Mouse (Mus musculus) right cerebral cortex, adult 2 months (tissue): ENCODE measurements around the gene Zeb2.

Source experiments
- DNase-seq, 2 experiments: peaks; one replicate each; pipeline ENCODE4 v3.0.0; 2021 to 2022; ENCODE audit warnings: low spot score in 2 of 2

The Zeb2 gene

DNA sequence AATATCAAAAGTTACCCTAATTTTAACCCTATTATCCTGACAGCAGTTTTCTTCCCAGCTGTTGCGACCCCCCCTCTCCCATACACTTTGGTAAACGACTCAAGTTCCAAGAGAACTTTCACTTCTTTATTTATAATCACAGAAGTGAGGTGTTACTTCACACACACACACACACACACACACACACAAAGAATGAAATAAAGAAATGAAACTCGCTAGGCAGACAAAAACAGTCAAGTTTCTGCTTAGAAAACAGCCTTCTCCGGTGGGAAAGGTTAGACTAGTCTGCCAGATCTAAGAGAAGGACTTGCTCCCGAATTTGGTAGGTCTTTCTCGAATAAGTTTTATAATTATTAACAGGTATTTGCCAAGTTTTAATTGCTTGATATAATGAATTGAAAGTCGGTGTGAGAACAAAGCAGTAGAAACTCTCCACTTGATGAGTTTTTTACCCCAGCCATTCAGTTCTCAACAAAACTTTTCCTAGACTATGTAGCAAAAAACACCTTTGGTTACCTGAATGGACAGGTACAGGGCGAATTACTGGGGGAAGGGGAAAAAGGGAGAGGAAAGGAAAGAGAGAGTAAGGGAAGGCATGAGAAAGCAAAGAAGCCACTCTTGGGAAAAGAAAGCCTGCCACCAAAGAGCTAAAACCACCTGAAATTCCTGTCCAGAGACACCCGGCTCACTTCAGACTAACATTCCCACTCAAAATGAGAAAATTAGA is 5.0 kb downstream of the Zeb2 start:
- DNase-seq, result no peak

DNA sequence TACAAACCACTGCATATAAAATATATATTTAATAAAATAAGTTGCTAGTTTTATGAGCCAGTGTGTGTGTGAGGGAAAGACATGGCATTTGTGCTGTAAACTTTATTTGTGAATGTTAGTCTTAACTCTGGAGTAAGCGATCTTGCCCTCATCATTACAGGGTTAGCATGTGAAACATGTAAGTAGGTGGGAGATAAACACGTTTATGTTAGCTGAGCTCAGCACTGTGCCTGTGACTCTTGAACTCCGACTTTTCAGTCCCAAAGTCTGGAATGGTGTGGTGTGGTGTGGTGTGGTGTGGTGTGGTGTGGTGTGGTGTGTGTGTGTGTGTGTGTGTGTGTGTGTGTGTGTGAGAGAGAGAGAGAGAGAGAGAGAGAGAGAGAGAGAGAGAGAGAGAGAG is 5.6 kb downstream of the Zeb2 start:
- peak in 1 of 2 experiments; percentile 5 for DNase-seq

DNA sequence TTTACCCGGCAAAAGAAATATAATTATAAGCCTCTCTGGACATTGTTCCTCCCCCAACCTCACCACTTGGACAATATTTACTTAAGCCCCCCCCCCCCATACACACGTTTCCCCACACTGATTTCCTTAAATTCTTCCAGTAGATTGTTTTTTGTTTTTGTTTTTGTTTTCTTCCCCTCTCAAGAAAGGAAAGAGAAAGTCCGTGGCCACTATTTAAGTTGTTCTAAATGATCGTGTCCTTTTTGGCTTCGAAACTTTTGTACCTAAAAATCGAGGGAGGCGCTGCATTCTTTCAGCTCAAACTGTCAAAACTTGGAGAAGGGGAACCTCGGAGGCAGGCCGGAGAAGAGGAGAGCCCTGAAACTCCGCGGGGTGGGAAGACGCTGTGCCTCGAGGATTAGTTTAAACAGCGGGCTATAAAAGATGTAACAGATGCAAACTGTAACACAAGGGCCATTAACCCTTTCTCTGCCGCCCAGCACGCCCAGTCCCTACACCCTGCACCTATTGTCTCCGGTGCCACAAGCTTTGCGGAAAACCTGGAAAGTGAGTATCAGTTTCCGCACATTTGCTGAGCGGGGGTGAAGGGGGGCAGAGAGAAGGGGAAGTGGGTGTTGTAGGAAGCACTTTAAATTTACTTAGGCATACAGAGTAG is 6.3 kb downstream of the Zeb2 start:
- DNase-seq, result peak in 1 of 2 experiments; percentile 59

DNA sequence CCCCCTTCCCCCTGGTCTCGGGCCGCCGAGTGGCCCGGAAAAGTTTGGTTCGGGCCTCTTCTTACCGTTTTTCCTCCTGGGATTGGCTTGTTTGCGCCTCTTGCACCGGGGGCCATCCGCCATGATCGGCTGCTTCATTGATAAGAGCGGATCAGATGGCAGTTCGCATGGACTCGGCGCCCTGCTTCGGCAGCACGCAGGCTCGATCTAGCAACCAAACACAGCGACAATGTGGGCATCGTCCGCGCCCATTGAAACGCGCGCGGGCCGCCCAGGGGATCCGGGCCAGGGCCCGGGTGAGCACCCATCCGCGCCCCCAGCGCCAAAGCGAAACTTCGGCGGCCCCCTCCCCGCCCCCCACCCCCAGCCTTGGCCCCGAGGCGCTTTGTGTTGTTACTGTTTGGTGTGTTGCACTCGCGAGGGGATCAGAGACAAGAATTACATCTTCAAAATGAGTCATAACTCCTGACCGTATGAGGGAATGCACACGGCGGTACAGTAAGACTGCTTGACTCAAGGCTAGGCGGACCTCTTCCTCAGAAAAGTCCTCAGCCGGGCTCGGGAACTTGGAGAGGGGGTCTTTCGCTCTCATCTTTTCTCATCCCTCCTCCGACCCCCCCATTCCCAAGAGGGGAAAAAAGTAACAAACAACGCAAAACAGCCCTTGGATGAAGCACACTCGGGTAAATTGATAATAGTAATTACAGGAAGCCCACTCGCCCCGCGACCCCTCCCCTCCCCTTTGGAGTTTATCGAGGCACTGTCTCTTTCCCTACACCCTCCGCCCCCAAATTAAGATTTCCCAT is 7.0 kb downstream of the Zeb2 start:
- DNase-seq, result peak in 1 of 2 experiments; percentile 48

DNA sequence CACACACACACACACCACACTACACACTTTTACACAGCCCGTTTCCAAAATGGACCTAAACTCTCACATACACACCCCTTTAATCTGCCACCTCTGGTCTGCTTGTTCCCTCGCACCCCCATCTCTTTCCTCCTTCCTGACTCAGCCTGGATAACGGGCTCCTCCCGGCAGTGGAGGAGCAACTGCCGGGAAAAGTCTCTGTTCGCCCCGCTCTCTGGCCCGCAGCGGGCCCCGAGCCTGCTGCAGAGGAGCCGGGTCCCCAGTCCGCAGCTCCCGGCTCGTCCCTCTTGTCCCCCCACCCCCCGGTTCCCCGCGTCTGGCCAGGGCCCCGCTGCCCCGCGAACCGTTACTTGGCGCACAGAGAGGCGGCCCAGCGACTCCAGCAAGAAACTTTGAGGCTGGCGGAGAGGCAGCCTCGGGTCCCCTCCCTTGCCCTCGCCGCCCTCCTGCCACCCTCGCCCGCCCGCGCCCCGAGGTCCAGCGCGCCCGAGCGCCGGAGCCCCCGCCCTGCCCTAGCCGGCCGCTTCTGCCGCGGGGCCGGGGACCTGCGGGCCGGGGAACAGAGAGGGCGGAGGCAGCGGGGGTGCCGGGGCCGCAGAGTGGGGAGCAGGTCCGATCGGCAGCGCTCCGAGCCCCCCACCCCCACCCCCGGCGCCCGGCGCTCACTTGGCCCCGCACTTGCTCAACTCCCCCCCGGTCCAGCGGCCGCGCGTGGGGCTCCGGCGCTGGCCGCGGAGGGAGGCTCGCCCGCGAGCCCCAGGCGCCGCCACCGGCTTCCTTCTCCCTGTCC is 7.8 kb downstream of the Zeb2 start:
- DNase-seq, result peak in 1 of 2 experiments; percentile 31

DNA sequence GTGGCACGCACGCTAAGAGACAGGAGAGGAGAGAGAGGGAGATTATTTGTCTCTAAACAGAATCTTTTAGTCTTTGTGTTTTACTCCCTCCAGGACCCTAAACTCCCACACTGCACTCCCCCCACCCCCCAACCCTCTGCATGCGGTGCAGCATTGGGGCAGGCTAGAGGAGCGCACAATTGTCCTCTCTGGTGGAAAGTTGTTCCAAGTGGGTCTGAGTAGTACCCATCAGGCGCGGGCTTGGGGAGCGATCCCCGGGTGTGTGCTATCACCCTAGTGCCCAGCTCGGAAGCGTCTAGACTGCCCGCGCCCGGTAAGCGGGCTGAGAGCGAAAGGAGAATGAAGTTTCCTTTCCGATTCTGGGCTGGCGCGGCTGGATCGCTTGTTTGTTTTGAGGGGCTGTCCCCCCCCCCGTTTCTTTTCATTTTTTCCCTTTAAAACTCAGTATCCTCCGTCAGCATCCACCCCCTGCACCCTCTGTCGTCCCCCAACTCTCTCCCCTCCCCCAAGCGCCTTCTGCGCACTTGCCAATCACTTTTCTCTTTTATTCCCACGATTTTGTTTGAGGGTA is 8.6 kb downstream of the Zeb2 start:
- peak in 1 of 2 experiments; percentile 55 for DNase-seq

DNA sequence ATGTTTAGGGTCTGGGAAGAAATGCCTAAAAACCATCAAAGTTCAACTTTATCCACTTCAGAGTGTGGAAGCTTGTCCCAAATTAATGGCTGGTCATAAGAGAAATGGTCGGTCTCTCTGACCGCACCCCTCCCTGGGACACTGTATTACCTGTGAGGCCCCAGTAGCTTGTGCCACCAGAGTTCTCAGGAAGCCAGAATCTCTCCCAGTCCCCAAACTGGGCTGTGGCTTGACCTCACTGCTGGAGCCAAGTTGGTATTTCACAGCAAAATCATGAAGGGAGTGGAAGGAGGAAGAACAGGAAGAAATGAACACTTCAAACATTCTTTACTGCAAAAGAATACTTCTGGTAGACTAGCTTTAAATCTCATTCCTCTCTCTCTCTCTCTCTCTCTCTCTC is 9.6 kb downstream of the Zeb2 start:
- DNase-seq, result no peak

DNA sequence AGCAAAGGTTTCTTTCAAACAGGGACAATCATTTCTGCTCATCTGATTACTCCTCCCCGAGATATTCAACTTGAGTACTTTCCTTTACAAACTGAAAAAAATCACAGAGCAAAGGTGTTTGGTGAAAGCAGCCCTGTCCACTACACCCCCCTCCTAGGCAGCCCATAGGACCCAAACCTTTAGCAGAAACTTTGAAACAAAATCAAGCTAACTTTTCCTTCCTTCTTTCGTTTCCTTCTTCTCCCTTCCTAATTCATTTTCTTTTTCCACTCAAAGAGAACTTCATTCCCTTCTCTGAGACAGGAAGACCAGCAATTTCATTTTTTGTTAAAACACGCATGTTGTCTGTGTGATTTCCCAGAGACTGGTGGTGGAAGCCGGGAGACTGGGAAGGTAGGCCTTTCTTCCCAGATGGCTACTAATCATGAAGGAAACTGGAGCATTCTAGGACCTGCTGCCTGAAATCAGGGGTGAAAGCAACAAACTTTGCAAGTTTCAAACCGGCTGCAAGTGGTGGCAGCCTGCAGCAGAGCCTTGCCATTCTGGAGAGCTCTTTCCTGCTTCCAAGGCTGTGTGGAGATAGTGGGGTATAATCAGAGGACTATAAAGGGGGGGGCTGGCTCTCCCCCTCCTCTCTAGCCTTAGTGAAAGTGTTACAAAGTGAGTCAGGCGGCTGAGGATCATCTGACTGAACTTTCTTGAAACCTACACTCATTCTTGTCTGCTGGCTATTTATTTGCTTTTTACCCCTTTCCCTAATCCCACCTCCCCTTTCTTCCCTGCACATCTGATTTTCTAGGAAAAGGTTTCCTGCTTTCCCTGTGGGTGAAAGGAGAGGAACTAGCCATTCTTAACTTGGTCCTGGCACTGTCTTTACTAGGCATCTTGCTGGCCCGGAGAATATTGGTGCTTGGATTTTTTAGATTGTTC is 11.0 kb downstream of the Zeb2 start:
- DNase-seq, result no peak

DNA sequence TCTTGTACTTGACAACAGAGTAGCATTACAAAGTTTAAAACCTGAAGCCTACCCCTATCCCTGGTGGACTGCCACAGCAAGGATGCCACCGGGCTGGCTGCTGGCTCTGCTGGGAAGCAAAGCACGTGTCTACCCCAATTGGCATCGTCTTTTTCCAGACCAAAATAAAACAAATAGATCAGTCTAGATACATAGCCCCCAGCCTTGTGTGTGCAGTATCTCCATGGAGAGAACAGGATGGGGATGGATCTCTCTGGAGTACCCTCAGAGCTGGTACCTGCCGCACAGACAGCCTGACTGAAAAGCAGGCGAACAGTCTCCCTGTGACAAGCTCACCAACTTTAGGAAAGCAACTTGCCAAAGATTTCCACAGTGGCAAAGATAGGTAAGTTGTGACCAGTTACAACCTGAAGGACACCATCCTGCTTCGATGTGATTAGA is 11.9 kb downstream of the Zeb2 start:
- no peak for DNase-seq

DNA sequence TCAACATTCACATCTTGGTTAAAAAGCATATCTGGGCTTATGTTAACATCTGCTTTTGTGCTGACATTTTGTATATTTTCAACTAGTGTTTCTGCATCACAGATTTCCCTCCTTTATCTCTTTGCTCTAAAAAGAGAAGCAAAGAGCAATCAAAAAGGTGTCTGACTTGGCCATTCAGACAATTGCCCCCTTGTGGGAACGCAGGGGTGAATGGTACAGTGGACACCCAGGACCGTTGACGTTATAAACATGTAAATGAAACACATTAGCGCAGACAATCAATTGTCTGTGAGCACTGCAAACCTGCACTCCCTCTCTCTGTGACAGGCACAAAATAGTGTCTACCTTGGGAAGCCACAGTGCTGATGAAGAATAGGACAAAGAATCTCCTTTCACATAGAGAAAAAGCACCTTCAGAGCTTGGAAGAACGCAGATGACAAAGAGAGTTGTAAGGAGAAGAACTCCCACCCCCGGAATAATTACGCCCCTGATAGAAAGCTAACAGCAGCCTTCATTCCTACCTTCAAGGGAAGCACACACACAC is 12.6 kb downstream of the Zeb2 start:
- no peak for DNase-seq

DNA sequence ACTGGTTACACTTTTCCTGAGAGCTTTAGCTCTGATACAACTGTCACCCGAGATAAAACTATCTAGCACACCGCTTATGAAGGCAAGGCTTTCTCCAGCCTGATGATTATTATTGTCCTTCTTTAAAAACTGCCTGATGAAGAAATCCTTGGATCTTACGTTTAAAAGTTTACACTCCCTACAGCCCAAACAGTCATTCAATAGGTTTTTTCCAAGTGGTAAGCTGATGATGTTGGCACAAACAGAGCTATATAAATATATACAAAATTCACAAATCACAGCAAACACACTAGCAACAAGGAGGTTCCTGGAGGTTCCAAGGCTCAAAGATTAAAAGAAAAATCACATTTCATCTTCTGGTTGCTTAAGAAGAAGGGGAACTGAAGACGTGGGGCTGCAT is 13.1 kb downstream of the Zeb2 start:
- DNase-seq, result no peak

DNA sequence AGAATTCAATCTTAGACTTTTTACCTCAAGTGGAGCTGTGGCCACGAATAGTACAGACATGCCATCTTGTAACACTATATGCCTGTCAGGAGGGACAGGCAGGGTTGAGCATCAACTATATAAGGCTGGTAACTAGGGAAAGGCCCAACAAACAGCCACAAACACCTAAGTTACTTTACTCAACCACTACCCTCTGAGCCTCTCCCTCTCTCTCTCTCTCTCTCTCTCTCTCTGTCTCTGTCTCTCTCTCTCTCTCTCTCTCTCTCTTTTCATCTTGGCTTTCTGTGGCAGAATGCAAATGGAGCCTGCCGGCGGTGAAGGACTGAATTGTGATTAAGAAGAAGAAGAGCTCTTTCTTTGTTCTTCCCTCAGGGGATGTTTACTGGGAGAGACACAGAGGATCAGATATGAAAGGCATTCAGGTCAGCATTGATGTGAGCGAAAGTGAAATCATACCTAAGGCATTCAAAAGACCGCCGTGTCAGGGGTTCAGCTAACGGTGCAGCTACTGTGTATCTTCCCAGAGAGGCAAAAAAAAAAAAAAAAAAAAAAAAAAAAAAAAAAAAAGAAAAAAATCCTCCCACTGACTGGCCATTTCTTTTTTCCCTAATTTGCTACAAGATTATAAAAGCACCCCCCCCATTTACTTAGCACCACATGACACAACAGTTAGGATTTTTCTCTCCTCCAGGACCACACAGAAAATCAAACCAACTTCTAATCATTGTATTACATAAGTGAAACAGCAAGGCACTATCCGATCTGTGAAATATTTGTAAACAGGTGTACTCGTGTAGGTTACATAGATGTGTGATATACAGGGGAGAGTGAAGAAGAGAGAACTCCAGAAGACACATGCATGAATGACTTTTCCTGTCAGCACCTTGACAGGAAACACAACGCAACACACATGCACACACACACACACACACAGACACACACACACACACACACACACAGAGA is 13.9 kb downstream of the Zeb2 start:
- no peak for DNase-seq

DNA sequence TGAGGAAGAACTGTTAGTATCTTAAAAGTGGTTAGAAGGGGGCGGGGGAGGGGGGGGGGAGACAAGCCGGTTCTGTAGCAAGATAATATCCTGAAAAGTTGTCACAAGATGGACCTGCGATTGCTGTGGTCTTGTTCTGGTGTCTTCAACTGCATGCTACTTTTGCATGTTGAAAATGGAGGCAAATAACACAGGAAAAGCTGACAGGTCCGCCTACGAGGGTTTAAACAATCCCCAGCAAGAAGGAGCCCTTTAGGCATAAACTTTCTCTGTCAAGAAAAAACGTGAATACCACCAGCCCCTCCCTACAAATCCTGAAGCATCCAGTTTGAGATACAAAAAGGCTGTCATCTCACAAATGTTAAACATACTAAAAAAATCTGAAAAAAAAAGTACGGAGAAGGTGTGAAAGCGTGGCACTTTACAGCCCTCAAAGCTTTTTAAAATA is 15.0 kb downstream of the Zeb2 start:
- DNase-seq, result no peak

DNA sequence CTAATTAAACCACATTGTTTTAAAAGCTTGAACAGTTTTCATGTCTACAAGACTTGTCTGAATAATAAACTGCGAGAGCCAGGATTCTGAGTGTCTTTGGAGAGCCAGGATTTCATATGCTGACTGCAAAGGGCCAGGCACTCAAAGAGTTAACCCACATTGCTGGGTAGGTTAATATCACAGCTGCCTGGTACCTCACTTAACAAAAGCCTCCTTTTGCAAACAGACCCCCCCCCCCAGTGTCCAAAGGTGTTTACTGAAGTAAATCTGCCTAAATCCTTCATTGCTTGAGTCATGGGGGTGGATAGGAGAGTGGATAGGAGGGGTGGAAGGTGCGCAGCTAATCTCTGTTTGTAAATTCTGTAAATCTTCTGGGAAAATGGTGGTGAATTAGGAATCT is 15.6 kb downstream of the Zeb2 start:
- DNase-seq, result no peak

DNA sequence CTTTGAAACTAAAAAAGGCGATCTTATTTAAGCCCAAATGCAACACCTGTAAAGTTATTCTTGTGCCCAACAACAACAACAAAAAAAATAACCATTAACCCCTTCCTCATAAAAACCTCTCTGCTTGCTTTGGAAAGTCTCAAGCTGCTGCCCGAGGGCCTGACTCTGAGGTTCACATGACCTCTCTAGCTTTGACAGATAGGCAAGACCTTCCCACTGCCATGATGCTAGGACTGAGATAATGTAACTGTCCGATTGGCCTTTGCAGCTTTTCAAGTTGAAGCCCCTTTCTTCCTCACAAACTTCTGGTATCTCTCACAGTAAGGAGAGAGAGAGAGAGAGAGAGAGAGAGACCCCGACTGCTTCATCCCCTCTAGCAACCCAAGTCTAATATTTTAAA is 16.2 kb downstream of the Zeb2 start:
- DNase-seq, result no peak

DNA sequence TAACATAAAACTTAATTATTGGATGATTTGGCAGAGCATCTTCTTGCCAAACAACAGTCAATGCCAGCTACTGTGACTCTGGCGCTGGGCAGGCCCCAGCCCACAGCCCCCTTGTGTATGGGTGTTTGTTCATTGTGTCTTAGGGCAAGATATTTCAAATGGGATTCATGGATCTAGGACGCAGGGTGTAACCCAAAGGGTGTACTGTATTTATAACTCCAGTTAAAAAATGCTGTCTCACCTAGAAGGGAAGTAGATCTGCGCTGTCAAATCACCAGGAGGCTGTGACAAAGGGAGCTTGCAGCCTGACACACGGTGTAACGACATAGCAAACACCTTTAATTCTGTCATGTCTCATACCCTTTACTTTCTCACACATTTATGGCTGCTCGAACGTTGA is 16.6 kb downstream of the Zeb2 start:
- no peak for DNase-seq

DNA sequence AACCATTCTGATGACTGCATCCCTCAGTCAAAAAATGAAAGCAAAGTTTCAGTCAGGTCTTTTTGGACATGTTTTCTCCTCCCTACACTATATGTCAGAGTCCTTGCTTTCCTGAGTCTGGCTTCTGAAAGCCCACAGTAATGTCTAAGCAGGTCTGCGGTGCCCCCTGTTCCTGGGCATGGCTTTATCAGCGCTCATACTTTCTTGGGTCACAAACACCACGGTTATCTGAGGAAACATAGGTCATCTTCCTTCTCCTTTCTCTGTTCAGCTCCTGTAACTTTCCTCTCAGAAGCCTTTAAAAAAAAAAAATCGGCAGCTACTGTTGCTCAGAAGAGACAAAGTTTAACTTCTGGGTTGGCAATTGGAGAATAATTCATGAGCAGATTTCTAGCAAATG is 17.2 kb downstream of the Zeb2 start:
- no peak for DNase-seq

DNA sequence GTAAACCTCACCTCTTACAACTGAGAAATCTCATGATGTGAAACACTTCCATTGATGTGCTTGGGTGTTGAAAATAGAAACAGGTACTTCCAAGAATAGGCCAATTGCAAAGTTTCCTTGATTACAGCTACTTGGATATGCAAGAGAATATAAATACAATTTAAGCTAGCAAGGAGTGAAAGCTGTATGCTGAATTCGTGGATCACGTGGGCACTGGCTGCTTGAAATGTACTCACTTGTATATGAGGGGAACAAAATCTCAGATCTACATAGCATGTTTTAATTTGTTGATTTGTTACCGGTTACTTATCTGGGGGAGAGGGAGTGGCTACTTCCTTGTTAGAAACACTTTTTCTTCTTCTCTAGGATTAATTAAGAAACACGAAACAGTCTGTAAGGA is 18.1 kb downstream of the Zeb2 start:
- DNase-seq, result no peak

DNA sequence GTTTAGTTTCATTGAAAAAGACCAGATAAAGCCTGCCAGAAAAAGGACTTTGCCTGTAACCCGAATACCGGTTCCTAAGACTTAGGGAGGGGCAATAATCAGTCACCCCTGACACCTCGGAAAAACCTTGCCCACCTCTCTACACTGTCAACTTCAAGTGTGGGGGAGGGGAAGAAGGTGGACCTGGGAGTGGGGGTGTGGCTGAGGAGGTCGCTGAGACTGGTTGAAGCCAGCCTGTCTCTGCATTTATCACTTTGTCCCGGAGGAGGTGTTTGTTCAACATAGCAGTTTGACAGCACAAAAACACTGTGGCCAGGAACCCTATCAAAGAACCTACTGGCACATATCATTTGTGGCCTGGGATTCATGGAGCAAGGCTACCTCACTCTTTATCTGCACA is 19.2 kb downstream of the Zeb2 start:
- DNase-seq, result no peak
